Mouse (Mus musculus): ENCODE results near the gene Cdh20.

GRCm38 (mm10) chr1:104848256-104848919 is 80.1 kb downstream of the Cdh20 start:
- TF ChIP-seq CTCF (IDR thresholded peaks at IDR 0.05; ENCODE audit: low read depth, low read length) (no peak), POLR2AphosphoS5 (IDR thresholded peaks at IDR 0.05; ENCODE audit: insufficient replicate concordance, low read depth, low read length) (no peak)
